Mouse (Mus musculus): ENCODE measurements at regions not wholly inside any gene's neighbourhood (a gene's known extent, or its start where the extent isn't known, plus 50 kb on each side); places are given as distances from the start of the nearest gene placed in this dataset.

DNA sequence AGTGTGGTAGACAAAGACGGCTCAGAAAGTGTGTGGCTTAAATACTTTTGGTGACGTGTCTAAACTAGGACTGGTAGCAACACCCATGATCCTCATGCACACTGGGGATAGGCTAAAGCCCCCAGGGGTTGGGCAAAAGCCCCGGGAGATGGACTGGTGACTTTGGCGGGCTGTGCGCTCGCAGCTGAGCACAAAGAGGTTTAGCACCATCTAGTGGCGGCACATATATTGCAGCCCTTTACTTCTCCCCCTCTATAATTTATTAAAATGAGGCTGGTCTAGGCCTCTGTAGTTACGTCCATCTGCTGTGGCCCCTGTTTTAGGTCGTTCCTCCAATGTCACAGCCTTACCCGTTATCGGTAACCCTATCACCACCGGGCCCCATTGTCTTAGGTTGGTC lies 205.3 kb upstream of the Dock11 start:
- peak; percentile 0 for DNase-seq (ENCODE audit: low spot score)

Measured in heart, adult 8-10 months (tissue).